Mouse (Mus musculus): ENCODE measurements around the gene Add2. TPM values are rescaled to one million over a fixed set of nuclear protein-coding genes. Genes with fewer than 3 reads are reported as not detected.

Add2 gene
- polyA plus RNA-seq, 1 experiment from 2014 or later = 8.0 TPM

DNA sequence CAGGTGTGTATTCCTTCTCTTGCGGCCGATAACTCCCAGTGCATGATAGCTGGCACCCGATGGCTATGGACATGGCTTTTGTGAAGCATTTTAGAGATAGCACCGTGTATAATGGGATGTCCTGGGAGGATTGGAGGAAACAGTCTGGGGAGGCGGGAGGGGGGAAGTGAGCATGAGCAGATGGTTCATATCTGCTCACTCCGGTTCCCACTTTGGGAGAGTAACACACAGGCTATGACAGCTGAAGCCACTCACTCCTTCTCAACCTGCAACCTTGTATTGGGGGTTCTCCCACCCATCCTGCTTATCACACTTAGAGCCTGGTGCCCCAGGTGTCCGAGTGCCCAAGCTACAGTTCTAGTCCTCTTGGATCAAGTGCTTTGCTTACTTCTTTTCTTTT is 41.8 kb downstream of the Add2 start:
- 83% methylated on average over 7 of the region's 7 CpGs for WGBS
- ATAC-seq = no peak
- Histone ChIP-seq H3K4me2 (ENCODE audit: low read depth, low read length) (no peak overlapping the region), H3K9me3 (ENCODE audit: control insufficient read depth, low read length) (no peaks in the 10 kb centered on the region), H3K4me1 (ENCODE audit: control insufficient read depth, insufficient read depth, low read length) (no peaks in the 10 kb centered on the region), H3K27me3 (replicated peaks; ENCODE audit: control insufficient read depth, insufficient read depth, low read length) (no peaks in the 10 kb centered on the region), H3K4me3 (ENCODE audit: low read length) (no peak overlapping the region), H3K27ac (ENCODE audit: low read length) (no peak overlapping the region), H3K36me3 (ENCODE audit: control insufficient read depth, insufficient read depth, low read length) (no peaks in the 10 kb centered on the region), H3K9ac (ENCODE audit: low read depth, low read length) (no peak overlapping the region)

DNA sequence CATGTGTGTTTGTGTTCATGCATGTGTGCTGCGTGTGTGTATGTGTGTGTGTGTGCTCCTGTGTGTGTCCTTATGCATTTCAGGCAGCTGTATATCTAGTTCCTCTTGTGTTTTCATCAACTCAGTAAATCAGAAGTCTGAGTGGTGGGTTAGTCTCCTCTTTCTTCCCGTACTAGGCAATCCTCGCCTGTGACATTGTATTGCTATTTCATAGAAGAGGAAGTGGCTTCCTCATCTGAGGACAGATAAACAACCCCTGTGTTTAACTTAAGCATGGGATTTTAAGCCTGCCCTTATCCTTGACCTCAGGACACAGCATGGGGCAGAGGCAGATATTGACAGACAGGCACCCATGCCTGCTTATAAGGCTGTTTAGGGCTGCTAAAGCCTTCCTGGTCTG is 45.4 kb downstream of the Add2 start:
- Histone ChIP-seq H3K9me3 (ENCODE audit: control insufficient read depth, low read length) (no peaks in the 10 kb centered on the region), H3K27ac (ENCODE audit: low read length) (no peak overlapping the region), H3K4me2 (ENCODE audit: low read depth, low read length) (no peak overlapping the region), H3K27me3 (replicated peaks; ENCODE audit: control insufficient read depth, insufficient read depth, low read length) (no peaks in the 10 kb centered on the region), H3K9ac (ENCODE audit: low read depth, low read length) (no peak overlapping the region), H3K36me3 (ENCODE audit: control insufficient read depth, insufficient read depth, low read length) (no peaks in the 10 kb centered on the region), H3K4me1 (ENCODE audit: control insufficient read depth, insufficient read depth, low read length) (no peaks in the 10 kb centered on the region), H3K4me3 (ENCODE audit: low read length) (no peak overlapping the region)
- 64% methylated on average over 3 of the region's 3 CpGs for WGBS
- no peak for ATAC-seq

DNA sequence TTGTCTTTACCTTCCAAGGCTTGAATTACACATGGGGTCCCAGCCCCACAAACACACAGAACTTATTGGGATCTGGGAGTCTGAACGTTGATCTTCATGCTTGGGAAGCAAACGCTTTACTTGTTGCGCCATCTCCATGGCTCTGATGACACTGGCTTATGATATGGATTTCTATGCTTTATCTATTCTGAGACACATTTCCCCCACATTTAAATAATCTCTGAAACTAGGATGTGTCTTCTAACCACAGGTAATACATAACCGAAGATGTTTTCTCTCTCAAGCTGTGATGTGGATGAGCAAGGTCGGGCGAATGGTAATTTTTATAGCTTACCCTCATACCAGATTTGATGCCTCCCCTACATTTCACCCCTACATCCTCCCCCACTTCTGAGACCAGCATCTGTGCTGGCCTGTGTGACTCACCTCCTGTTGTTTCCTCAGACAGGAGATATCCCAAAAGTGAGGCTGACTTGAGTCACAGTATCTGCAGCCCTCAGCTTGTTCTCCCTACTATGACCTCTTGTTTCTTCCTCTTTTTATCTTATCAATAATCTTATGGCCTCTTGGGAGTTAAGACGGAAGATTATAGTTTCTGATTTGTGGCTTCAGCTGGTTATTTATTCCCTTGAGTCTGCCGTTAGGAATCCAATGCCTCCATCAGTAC is 46.2 kb downstream of the Add2 start:
- H3K9ac ChIP-seq (ENCODE audit: low read depth, low read length) = no peak overlapping the region
- WGBS = 78% methylated on average over 8 of the region's 8 CpGs
- no peaks in the 10 kb centered on the region for H3K9me3 ChIP-seq (ENCODE audit: control insufficient read depth, low read length)
- no peak overlapping the region for H3K4me2 ChIP-seq (ENCODE audit: low read depth, low read length)
- no peak for ATAC-seq
- no peak overlapping the region for H3K4me3 ChIP-seq (ENCODE audit: low read length)
- H3K4me1 ChIP-seq (ENCODE audit: control insufficient read depth, insufficient read depth, low read length) = no peaks in the 10 kb centered on the region
- H3K27me3 ChIP-seq (replicated peaks; ENCODE audit: control insufficient read depth, insufficient read depth, low read length) = no peaks in the 10 kb centered on the region
- H3K36me3 ChIP-seq (ENCODE audit: control insufficient read depth, insufficient read depth, low read length) = no peaks in the 10 kb centered on the region
- H3K27ac ChIP-seq (ENCODE audit: low read length) = no peak overlapping the region

DNA sequence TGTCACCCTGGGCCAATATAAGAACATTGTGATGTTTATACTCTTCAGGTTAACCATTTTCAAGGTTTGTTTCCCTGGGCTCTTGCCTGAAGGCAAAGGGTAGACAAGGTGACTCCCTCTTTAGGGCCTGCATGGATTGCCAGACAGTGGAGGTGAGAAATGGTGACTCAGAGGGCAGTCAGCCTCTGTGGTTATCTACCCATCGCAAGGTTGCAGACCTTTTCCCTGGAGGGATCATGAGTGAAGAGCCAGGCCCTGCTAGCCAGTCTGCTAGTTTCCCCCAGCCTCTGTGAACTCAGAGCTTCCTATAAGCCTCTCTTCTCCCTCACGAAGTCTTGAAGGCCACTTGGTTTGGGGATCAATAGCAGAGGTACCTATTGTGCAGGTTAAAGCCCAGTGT is 48.0 kb downstream of the Add2 start:
- 90% methylated on average over 2 of the region's 2 CpGs for WGBS
- no peak overlapping the region for H3K4me3 ChIP-seq (ENCODE audit: low read length)
- ATAC-seq = no peak
- H3K36me3 ChIP-seq (ENCODE audit: control insufficient read depth, insufficient read depth, low read length) = no peaks in the 10 kb centered on the region
- no peak overlapping the region for H3K9ac ChIP-seq (ENCODE audit: low read depth, low read length)
- no peaks in the 10 kb centered on the region for H3K4me1 ChIP-seq (ENCODE audit: control insufficient read depth, insufficient read depth, low read length)
- H3K27ac ChIP-seq (ENCODE audit: low read length) = no peak overlapping the region
- no peak overlapping the region for H3K4me2 ChIP-seq (ENCODE audit: low read depth, low read length)
- no peaks in the 10 kb centered on the region for H3K9me3 ChIP-seq (ENCODE audit: control insufficient read depth, low read length)
- H3K27me3 ChIP-seq (replicated peaks; ENCODE audit: control insufficient read depth, insufficient read depth, low read length) = no peaks in the 10 kb centered on the region

DNA sequence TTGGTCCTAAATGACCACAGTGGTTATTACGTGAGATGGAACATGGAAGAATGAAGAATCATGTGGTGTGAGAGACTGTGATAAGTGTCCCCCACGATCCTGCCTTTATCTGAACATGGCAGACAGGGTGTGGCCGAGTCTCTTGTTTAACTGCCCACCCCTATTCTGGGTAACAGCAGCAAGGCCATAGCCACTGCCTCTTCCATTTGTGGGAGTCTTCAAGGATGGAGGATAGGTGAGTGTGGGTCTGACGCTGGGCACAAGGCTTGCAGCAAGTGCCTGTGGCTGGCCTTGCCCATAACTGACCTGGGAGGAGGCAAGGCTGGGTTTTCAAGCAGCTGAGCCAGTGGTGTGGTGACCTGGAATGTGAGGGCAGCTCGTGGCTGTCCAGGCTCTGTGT is 49.4 kb downstream of the Add2 start:
- Histone ChIP-seq H3K9ac (ENCODE audit: low read depth, low read length) (no peak overlapping the region), H3K4me1 (ENCODE audit: control insufficient read depth, insufficient read depth, low read length) (no peaks in the 10 kb centered on the region), H3K4me2 (ENCODE audit: low read depth, low read length) (no peak overlapping the region), H3K9me3 (ENCODE audit: control insufficient read depth, low read length) (no peaks in the 10 kb centered on the region), H3K4me3 (ENCODE audit: low read length) (no peak overlapping the region), H3K27me3 (replicated peaks; ENCODE audit: control insufficient read depth, insufficient read depth, low read length) (no peaks in the 10 kb centered on the region), H3K36me3 (ENCODE audit: control insufficient read depth, insufficient read depth, low read length) (no peaks in the 10 kb centered on the region), H3K27ac (ENCODE audit: low read length) (no peak overlapping the region)
- 61% methylated on average over 5 of the region's 5 CpGs for WGBS
- peak; percentile 64; the same call in 1 of the 2 replicates for ATAC-seq

DNA sequence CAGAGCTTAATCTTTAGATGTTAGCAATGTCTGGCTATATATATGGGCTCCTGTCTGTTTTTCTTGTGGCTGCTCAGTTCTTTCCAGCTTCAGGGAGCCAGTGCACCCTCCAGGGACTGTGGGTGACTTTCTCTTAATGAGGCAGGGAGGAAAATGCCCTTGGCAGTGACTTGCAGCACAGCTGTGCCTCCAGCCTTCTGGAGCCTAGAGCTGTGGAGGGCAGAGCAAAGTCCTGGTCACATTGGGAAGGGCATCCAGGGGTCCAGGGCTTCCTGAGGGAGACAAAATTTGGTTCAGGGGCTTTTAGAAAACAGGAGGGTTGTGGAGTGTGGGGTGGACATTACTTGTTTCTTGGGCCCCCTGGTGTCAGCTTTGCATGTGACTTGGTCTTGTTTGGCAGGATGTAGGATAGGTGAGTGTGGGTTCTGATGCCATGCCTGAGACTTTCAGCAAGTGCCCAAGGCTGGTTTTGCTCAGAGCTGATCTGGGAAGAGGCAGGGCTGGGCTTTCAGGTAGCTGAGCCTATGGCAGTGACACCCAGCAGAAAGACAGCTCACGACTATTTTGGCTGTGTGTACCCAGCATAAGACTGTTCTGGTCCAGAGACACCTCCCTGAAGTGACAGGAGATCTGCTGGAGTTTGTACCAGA is 50.0 kb downstream of the Add2 start:
- Histone ChIP-seq H3K9ac (ENCODE audit: low read depth, low read length) (no peak overlapping the region), H3K36me3 (ENCODE audit: control insufficient read depth, insufficient read depth, low read length) (no peaks in the 10 kb centered on the region), H3K9me3 (ENCODE audit: control insufficient read depth, low read length) (no peaks in the 10 kb centered on the region), H3K4me2 (ENCODE audit: low read depth, low read length) (no peak overlapping the region), H3K4me3 (ENCODE audit: low read length) (no peak overlapping the region), H3K4me1 (ENCODE audit: control insufficient read depth, insufficient read depth, low read length) (no peaks in the 10 kb centered on the region), H3K27ac (ENCODE audit: low read length) (no peak overlapping the region), H3K27me3 (replicated peaks; ENCODE audit: control insufficient read depth, insufficient read depth, low read length) (no peaks in the 10 kb centered on the region)
- WGBS = 72% methylated on average over 1 of the region's 1 CpGs
- ATAC-seq = no peak

DNA sequence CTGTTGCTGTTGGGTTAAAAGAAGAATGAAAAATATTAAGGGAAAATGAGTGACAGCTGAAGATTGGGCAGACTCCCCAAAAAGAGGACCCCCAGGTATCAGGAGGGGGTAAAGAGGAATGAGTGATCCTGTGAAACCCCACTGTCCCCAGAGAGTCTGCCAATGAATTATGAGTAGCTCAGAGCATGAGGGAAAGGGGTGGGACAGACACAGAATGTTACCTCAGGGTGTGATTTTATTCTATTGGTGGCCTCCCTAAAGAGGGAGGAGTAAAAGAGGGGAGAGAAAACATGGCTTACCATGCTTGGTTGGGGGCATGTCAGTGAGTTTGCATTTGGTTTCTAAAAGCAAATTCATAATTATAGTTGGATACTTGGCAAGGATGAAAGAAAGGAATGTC is 50.8 kb downstream of the Add2 start:
- Histone ChIP-seq H3K36me3 (ENCODE audit: control insufficient read depth, insufficient read depth, low read length) (no peaks in the 10 kb centered on the region), H3K9ac (ENCODE audit: low read depth, low read length) (no peak overlapping the region), H3K27me3 (replicated peaks; ENCODE audit: control insufficient read depth, insufficient read depth, low read length) (no peaks in the 10 kb centered on the region), H3K4me2 (ENCODE audit: low read depth, low read length) (no peak overlapping the region), H3K9me3 (ENCODE audit: control insufficient read depth, low read length) (no peaks in the 10 kb centered on the region), H3K4me1 (ENCODE audit: control insufficient read depth, insufficient read depth, low read length) (no peaks in the 10 kb centered on the region), H3K4me3 (ENCODE audit: low read length) (no peak overlapping the region), H3K27ac (ENCODE audit: low read length) (no peak overlapping the region)
- no peak for ATAC-seq

DNA sequence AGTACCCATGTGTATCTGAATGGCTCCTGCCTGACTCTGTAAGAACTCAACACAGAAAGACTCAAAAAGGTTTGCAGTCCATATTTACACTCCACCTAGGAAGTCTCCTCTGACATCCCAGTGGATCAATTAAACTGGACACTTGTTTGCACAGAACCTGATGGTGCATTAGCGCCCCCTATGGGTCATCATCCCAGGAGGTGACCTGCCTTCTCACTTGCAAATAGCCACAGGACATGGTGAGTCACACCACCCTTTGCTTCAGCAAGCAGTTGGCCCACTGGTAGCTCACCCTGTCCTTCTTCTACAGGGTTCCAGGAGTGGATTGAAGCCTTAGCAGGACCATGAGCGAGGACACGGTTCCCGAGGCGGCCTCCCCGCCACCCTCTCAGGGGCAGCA is 57.0 kb downstream of the Add2 start:
- no peak overlapping the region for H3K4me3 ChIP-seq (ENCODE audit: low read length)
- H3K4me2 ChIP-seq (ENCODE audit: low read depth, low read length) = no peak overlapping the region
- ATAC-seq = no peak
- H3K4me1 ChIP-seq (ENCODE audit: control insufficient read depth, insufficient read depth, low read length) = no peaks in the 10 kb centered on the region
- no peaks in the 10 kb centered on the region for H3K36me3 ChIP-seq (ENCODE audit: control insufficient read depth, insufficient read depth, low read length)
- H3K9ac ChIP-seq (ENCODE audit: low read depth, low read length) = no peak overlapping the region
- no peaks in the 10 kb centered on the region for H3K27me3 ChIP-seq (replicated peaks; ENCODE audit: control insufficient read depth, insufficient read depth, low read length)
- 71% methylated on average over 6 of the region's 6 CpGs for WGBS
- H3K27ac ChIP-seq (ENCODE audit: low read length) = no peak overlapping the region
- no peaks in the 10 kb centered on the region for H3K9me3 ChIP-seq (ENCODE audit: control insufficient read depth, low read length)

DNA sequence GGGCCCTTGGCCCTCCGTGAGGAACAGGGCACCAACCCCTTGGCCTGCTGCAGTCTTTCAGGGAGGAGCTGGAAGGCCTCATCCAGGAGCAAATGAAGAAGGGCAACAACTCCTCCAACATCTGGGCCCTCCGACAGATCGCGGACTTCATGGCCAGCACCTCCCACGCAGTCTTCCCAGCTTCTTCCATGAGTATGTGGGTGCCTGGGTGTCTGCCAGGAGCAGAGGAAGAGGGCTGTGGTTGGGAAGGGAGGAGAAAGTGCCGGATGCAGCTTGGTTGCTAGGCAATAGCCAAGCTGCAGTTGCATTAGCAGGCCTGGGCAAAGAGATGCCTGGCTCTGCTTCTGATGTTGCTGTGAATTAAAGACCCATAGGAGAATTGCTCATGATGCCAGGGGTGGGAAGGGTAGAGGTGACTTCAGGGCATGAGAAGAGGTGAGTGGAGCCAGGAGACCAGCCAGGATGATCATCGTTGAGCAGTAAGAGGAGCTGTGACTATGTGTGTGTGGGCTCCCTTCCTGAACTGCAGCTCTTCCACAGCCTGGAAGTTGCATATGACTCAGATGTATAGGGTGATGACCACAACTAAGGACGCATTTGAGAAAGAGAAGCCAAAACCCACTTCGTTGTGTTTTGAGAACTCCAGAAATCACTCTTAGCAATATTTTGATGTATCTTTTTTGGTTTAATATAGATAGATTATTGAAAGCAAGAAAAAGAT is 58.5 kb downstream of the Add2 start:
- no peak overlapping the region for H3K9ac ChIP-seq (ENCODE audit: low read depth, low read length)
- H3K4me2 ChIP-seq (ENCODE audit: low read depth, low read length) = no peak overlapping the region
- WGBS = 59% methylated on average over 9 of the region's 9 CpGs
- no peak overlapping the region for H3K27ac ChIP-seq (ENCODE audit: low read length)
- no peaks in the 10 kb centered on the region for H3K27me3 ChIP-seq (replicated peaks; ENCODE audit: control insufficient read depth, insufficient read depth, low read length)
- no peak overlapping the region for H3K4me3 ChIP-seq (ENCODE audit: low read length)
- no peaks in the 10 kb centered on the region for H3K9me3 ChIP-seq (ENCODE audit: control insufficient read depth, low read length)
- no peaks in the 10 kb centered on the region for H3K4me1 ChIP-seq (ENCODE audit: control insufficient read depth, insufficient read depth, low read length)
- no peak for ATAC-seq
- no peaks in the 10 kb centered on the region for H3K36me3 ChIP-seq (ENCODE audit: control insufficient read depth, insufficient read depth, low read length)

All from intestine, embryonic 16.5 days (tissue).